Mouse (Mus musculus) testis, adult 2 months (tissue): ENCODE results near the gene Haghl. TPM values are rescaled to one million over a fixed set of nuclear protein-coding genes. Genes with fewer than 3 reads are reported as not detected.
"Not testable (repeated sequence)": the region's sequence is repeated elsewhere in the genome, so short reads cannot be mapped to it uniquely, and the experiment has no call there.

Source experiments
- H3K27ac ChIP-seq: fragments of 200-500 bp; 2 replicates; pipeline ENCODE4 v1.5.1; 2012; ENCODE audit warnings: low read depth, low read length; ENCODE audit not compliant: control insufficient read depth, insufficient read depth
- H3K27me3 ChIP-seq: fragments of 200-500 bp; 2 replicates; pipeline ENCODE4 v1.6.1; 2012; ENCODE audit warnings: mild to moderate bottlenecking, low read length, moderate library complexity; ENCODE audit not compliant: control insufficient read depth, insufficient read depth
- H3K36me3 ChIP-seq: fragments of 200-500 bp; 2 replicates; pipeline ENCODE4 v1.6.1; 2012; ENCODE audit warnings: mild to moderate bottlenecking, low read length; ENCODE audit not compliant: control insufficient read depth, insufficient read depth
- H3K4me1 ChIP-seq: fragments of 200-500 bp; 2 replicates; pipeline ENCODE4 v1.6.1; 2012; ENCODE audit warnings: low read length; ENCODE audit not compliant: control insufficient read depth, insufficient read depth
- H3K4me3 ChIP-seq: fragments of 200-500 bp; 2 replicates; pipeline ENCODE4 v1.5.1; 2012; ENCODE audit warnings: low read depth, mild to moderate bottlenecking, low read length, moderate library complexity, mixed read lengths; ENCODE audit not compliant: control insufficient read depth
- CTCF ChIP-seq: fragments of 200-500 bp; IDR thresholded peaks from 2 replicates; pipeline ENCODE4 v1.5.1; 2012; ENCODE audit warnings: low read depth, mild to moderate bottlenecking, inconsistent platforms, low read length, moderate library complexity; ENCODE audit not compliant: control insufficient read depth, insufficient read depth, insufficient replicate concordance
- POLR2A ChIP-seq: fragments of 200-500 bp; IDR thresholded peaks from 2 replicates; pipeline ENCODE4 v1.6.1; 2012; ENCODE audit warnings: low read depth, mild to moderate bottlenecking, inconsistent platforms, low read length, moderate library complexity; ENCODE audit not compliant: control insufficient read depth
- polyA plus RNA-seq: library from polyadenylated mRNA; depleted of rRNA; stranded (reverse); fragments of >200 nt; gene quantifications from 2 replicates; pipeline ENCODE4 v1.2.3, GENCODE M21; 2012

Gene Haghl
- polyA plus RNA-seq, 1 experiment = 83.4 TPM

- TF ChIP-seq POLR2A = no peak
- no peak for TF ChIP-seq CTCF
- Histone ChIP-seq H3K27ac (no peak within 1 kb of the TSS), H3K4me3 (no peak within 1 kb of the TSS), H3K27me3 (no peaks in the 10 kb centered on the region), H3K36me3 (no peaks in the 10 kb centered on the region), H3K4me1 (no peaks in the 10 kb centered on the region)
Measured at GRCm38 (mm10) chr17:25754241-25754640, 31.2 kb downstream of the Haghl start, which contains the start of gene Msln. Gene Msln (minus strand): TSS chr17:25754378.

GRCm38 (mm10) chr17:25751446-25751845, 34.0 kb downstream of the Haghl start:
- H3K4me1 ChIP-seq = no peaks in the 10 kb centered on the region
- no peaks in the 10 kb centered on the region for H3K27me3 ChIP-seq
- no peak overlapping the region for H3K27ac ChIP-seq
- no peak overlapping the region for H3K4me3 ChIP-seq
- no peak for TF ChIP-seq CTCF
- no peaks in the 10 kb centered on the region for H3K36me3 ChIP-seq

GRCm38 (mm10) chr17:25749314-25749713, 36.2 kb downstream of the Haghl start:
- no peak overlapping the region for H3K27ac ChIP-seq
- H3K4me3 ChIP-seq = no peak overlapping the region
- H3K27me3 ChIP-seq = no peaks in the 10 kb centered on the region
- no peaks in the 10 kb centered on the region for H3K36me3 ChIP-seq
- H3K4me1 ChIP-seq = peaks cover 4% of the 10 kb centered on the region
- TF ChIP-seq POLR2A (no peak), CTCF (no peak)

GRCm38 (mm10) chr17:25748238-25748637, 37.2 kb downstream of the Haghl start:
- H3K27me3 ChIP-seq = no peaks in the 10 kb centered on the region
- H3K36me3 ChIP-seq = no peaks in the 10 kb centered on the region
- no peak overlapping the region for H3K4me3 ChIP-seq
- H3K4me1 ChIP-seq = peaks cover 5% of the 10 kb centered on the region
- H3K27ac ChIP-seq = no peak overlapping the region
- no peak for TF ChIP-seq CTCF
- no peak for TF ChIP-seq POLR2A

GRCm38 (mm10) chr17:25744311-25744710, 41.2 kb downstream of the Haghl start:
- H3K27ac ChIP-seq = no peak overlapping the region
- H3K27me3 ChIP-seq = no peaks in the 10 kb centered on the region
- TF ChIP-seq CTCF = no peak
- no peak for TF ChIP-seq POLR2A
- peaks cover 5% of the 10 kb centered on the region for H3K4me1 ChIP-seq
- H3K4me3 ChIP-seq = no peak overlapping the region
- no peaks in the 10 kb centered on the region for H3K36me3 ChIP-seq

GRCm38 (mm10) chr17:25743831-25744230, 41.6 kb downstream of the Haghl start:
- Histone ChIP-seq H3K36me3 (no peaks in the 10 kb centered on the region), H3K27me3 (no peaks in the 10 kb centered on the region), H3K4me1 (peaks cover 5% of the 10 kb centered on the region), H3K4me3 (no peak overlapping the region), H3K27ac (no peak overlapping the region)
- TF ChIP-seq CTCF (no peak), POLR2A (no peak)

- H3K36me3 ChIP-seq, H3K4me1 ChIP-seq: not testable (repeated sequence)
Measured at GRCm38 (mm10) chr17:25741471-25741870, 44.0 kb downstream of the Haghl start.

GRCm38 (mm10) chr17:25738861-25739260, 46.6 kb downstream of the Haghl start:
- Histone ChIP-seq H3K27me3 (no peaks in the 10 kb centered on the region), H3K27ac (no peak overlapping the region), H3K4me1 (no peaks in the 10 kb centered on the region), H3K4me3 (no peak overlapping the region), H3K36me3 (no peaks in the 10 kb centered on the region)
- TF ChIP-seq POLR2A (no peak), CTCF (no peak)

More at GRCm38 (mm10) chr17:25741471-25741870, 44.0 kb downstream of the Haghl start:
- H3K27me3 ChIP-seq, H3K4me3 ChIP-seq, H3K27ac ChIP-seq: not testable (repeated sequence)
